In genomic region chr1:167211979-167212614, GRCm38 (mm10) we compare ENCODE assay signal across 8 mouse cellular contexts.
DNase-seq lines count a peak whose midpoint lies in the region; ATAC-seq and TF ChIP-seq lines count a peak whose summit lies in the region.

No protein-coding gene starts in this region.

- no peak for TF ChIP-seq POLR2A in thymus, adult 2 months (IDR thresholded peaks at IDR 0.05; ENCODE audit: control insufficient read depth, extremely low read depth, insufficient read depth, low read length, poor library complexity)

- ATAC-seq in forebrain, embryonic 15.5 days (replicated peaks), result peak; percentile 79
- ATAC-seq in intestine, embryonic 16.5 days, result peak; percentile 46
- ATAC-seq in midbrain, embryonic 12.5 days (ENCODE audit: low FRiP score, low read depth), result peak; percentile 67; the same call in 1 of the 2 replicates

- no peaks in the 10 kb centered on the region for H3K27me3 ChIP-seq in thymus, adult 2 months (ENCODE audit: control insufficient read depth, insufficient read depth, low read length)
- no peaks in the 10 kb centered on the region for H3K27me3 ChIP-seq in forebrain, embryonic 15.5 days
- no peaks in the 10 kb centered on the region; the same call in 1 of the 2 replicates for H3K27me3 ChIP-seq in intestine, embryonic 16.5 days (replicated peaks; ENCODE audit: control insufficient read depth, insufficient read depth, low read length)
- no peaks in the 10 kb centered on the region for H3K27me3 ChIP-seq in midbrain, embryonic 12.5 days

- no peaks in the 10 kb centered on the region for H3K9me3 ChIP-seq in forebrain, embryonic 15.5 days
- H3K9me3 ChIP-seq in intestine, embryonic 16.5 days (ENCODE audit: control insufficient read depth, low read length), result no peaks in the 10 kb centered on the region
- H3K9me3 ChIP-seq in midbrain, embryonic 12.5 days, result no peaks in the 10 kb centered on the region

- H3K9ac ChIP-seq in forebrain, embryonic 15.5 days (replicated peaks), result no peak overlapping the region
- H3K9ac ChIP-seq in intestine, embryonic 16.5 days (ENCODE audit: low read depth, low read length), result no peak overlapping the region
- no peak overlapping the region for H3K9ac ChIP-seq in midbrain, embryonic 12.5 days (replicated peaks)

- 29% methylated on average over 7 of the region's 7 CpGs for WGBS in thymus, adult 2 months
- WGBS in forebrain, embryonic 15.5 days, result 19% methylated on average over 7 of the region's 7 CpGs
- 28% methylated on average over 7 of the region's 7 CpGs for WGBS in intestine, embryonic 16.5 days
- 31% methylated on average over 7 of the region's 7 CpGs for WGBS in midbrain, embryonic 12.5 days

- no peak overlapping the region for H3K4me3 ChIP-seq in thymus, adult 2 months (ENCODE audit: control insufficient read depth, insufficient read depth, low read length)
- H3K4me3 ChIP-seq in forebrain, embryonic 15.5 days, result no peak overlapping the region
- no peak overlapping the region for H3K4me3 ChIP-seq in intestine, embryonic 16.5 days (ENCODE audit: low read length)
- H3K4me3 ChIP-seq in midbrain, embryonic 12.5 days, result no peak overlapping the region

- peak; percentile 54 for DNase-seq in thymus, adult 2 months
- DNase-seq in thymus, adult 18-20 months, result no peak
- peak; percentile 68 for DNase-seq in cerebellum, adult 11-12 months
- DNase-seq in left cerebral cortex, postnatal 14 days (ENCODE audit: low spot score in 2 of 2), result peak; percentile 71 to 76
- peak; percentile 19 for DNase-seq in skeletal muscle tissue, adult 2 months (ENCODE audit: low read depth, low spot score)

- intact Hi-C loops in left cerebral cortex, postnatal 14 days (cut with DNase I), result loop anchor here (2.0 to 5.0 kb wide), 4 partner anchors 210 to 785 kb away; partner anchors contain the start of gene Fam78b

- no peak for TF ChIP-seq CTCF in thymus, adult 2 months (IDR thresholded peaks at IDR 0.05; ENCODE audit: borderline replicate concordance, control insufficient read depth, extremely low read depth, insufficient read depth, low read length, poor library complexity)

- H3K36me3 ChIP-seq in thymus, adult 2 months (ENCODE audit: control insufficient read depth, insufficient read depth, low read length), result no peaks in the 10 kb centered on the region
- H3K36me3 ChIP-seq in forebrain, embryonic 15.5 days, result no peaks in the 10 kb centered on the region
- no peaks in the 10 kb centered on the region for H3K36me3 ChIP-seq in intestine, embryonic 16.5 days (ENCODE audit: control insufficient read depth, insufficient read depth, low read length)
- no peaks in the 10 kb centered on the region for H3K36me3 ChIP-seq in midbrain, embryonic 12.5 days

- H3K4me1 ChIP-seq in thymus, adult 2 months (replicated peaks; ENCODE audit: control insufficient read depth, insufficient read depth, low read length), result no peaks in the 10 kb centered on the region
- H3K4me1 ChIP-seq in forebrain, embryonic 15.5 days, result peaks cover 4% of the 10 kb centered on the region
- H3K4me1 ChIP-seq in intestine, embryonic 16.5 days (ENCODE audit: control insufficient read depth, insufficient read depth, low read length), result no peaks in the 10 kb centered on the region
- H3K4me1 ChIP-seq in midbrain, embryonic 12.5 days, result peaks cover 4% of the 10 kb centered on the region

- no peak overlapping the region for H3K27ac ChIP-seq in thymus, adult 2 months (ENCODE audit: control insufficient read depth, insufficient read depth, low read length)
- H3K27ac ChIP-seq in forebrain, embryonic 15.5 days (replicated peaks), result no peak overlapping the region
- no peak overlapping the region for H3K27ac ChIP-seq in intestine, embryonic 16.5 days (ENCODE audit: low read length)
- no peak overlapping the region for H3K27ac ChIP-seq in midbrain, embryonic 12.5 days (replicated peaks)

- H3K4me2 ChIP-seq in forebrain, embryonic 15.5 days (replicated peaks), result peak overlapping the region; percentile 28; the same call in 1 of the 2 replicates
- H3K4me2 ChIP-seq in intestine, embryonic 16.5 days (ENCODE audit: low read depth, low read length), result no peak overlapping the region
- H3K4me2 ChIP-seq in midbrain, embryonic 12.5 days (replicated peaks), result peak overlapping the region; percentile 23; the same call in 1 of the 2 replicates

Comparison
In these comparisons a context has a peak if more than half of its experiments do, and no peak if none do; other contexts are left out.
1. DNase-seq: peak in thymus, adult 2 months (single experiment), cerebellum, adult 11-12 months (single experiment), left cerebral cortex, postnatal 14 days (2 of 2) and skeletal muscle tissue, adult 2 months (single experiment); none in thymus, adult 18-20 months (0 of 2).
2. Peak in every context shown above with its lines, with median percentiles within 50 percentile points of each other: ATAC-seq.